Mouse (Mus musculus) cerebellum, postnatal 10 days (tissue): ENCODE measurements around the gene Lemd2.
A peak's percentile ranks its signal among the peaks of the same experiment; 100 is the strongest.

ENCODE experiments used
- DNase-seq, 2 experiments: peaks; one replicate each; pipeline ENCODE4 v3.0.0; 2021; ENCODE audit warnings: mixed read lengths in 2 of 2

The Lemd2 gene

GRCm38 (mm10) chr17:27155752-27156151 lies 48.5 kb downstream of the Lemd2 start:
- DNase-seq: peak in 1 of 2 experiments; percentile 45

- no peak for DNase-seq
These were observed 49.4 kb downstream of the Lemd2 start for GRCm38 (mm10) chr17:27154881-27155280.

GRCm38 (mm10) chr17:27154256-27154655 lies 50.0 kb downstream of the Lemd2 start:
- peak; percentile 78 to 80 for DNase-seq

- DNase-seq: peak; percentile 59 to 69
These were observed 50.5 kb downstream of the Lemd2 start for GRCm38 (mm10) chr17:27153773-27154193.

GRCm38 (mm10) chr17:27152976-27153723 lies 51.1 kb downstream of the Lemd2 start:
- no peak for DNase-seq

- DNase-seq: peak in 1 of 2 experiments; percentile 66
These were observed 52.9 kb downstream of the Lemd2 start for GRCm38 (mm10) chr17:27151411-27151810.

- DNase-seq: peak; percentile 51 to 59
These were observed 53.4 kb downstream of the Lemd2 start for GRCm38 (mm10) chr17:27150871-27151270.

- DNase-seq: no peak
These were observed 57.8 kb downstream of the Lemd2 start for GRCm38 (mm10) chr17:27146323-27146923.

GRCm38 (mm10) chr17:27144152-27144551 lies 60.1 kb downstream of the Lemd2 start:
- DNase-seq: no peak

- DNase-seq: no peak
These were observed 62.3 kb downstream of the Lemd2 start for GRCm38 (mm10) chr17:27141971-27142450.

GRCm38 (mm10) chr17:27140262-27140661 lies 64.0 kb downstream of the Lemd2 start:
- no peak for DNase-seq
